Mouse (Mus musculus) limb, embryonic 11.5 days (tissue): ENCODE measurements around the gene Gabpb1. TPM values are rescaled to one million over a fixed set of nuclear protein-coding genes. Genes with fewer than 3 reads are reported as not detected.
"Not testable (repeated sequence)": the region's sequence is repeated elsewhere in the genome, so short reads cannot be mapped to it uniquely, and the experiment has no call there.

Source experiments
- ATAC-seq: fragments of 200-750 bp; cut with Nextera tagmentation; 2 replicates; pipeline ENCODE4 v1.8.0; 2017; ENCODE audit warnings: low read depth; ENCODE audit not compliant: insufficient number of reproducible peaks, low FRiP score, low TSS enrichment
- DNase-seq: peaks from one replicate; pipeline ENCODE4 v3.0.0-alpha.2; 2015; ENCODE audit warnings: low spot score
- H3K27ac ChIP-seq: fragments of 300-500 bp; sonication (generic); replicated peaks from 2 replicates; pipeline ENCODE4 v1.5.1; 2014; ENCODE audit warnings: low read depth, mild to moderate bottlenecking, low read length
- H3K27me3 ChIP-seq: fragments of 300-500 bp; sonication (generic); 2 replicates; pipeline ENCODE4 v1.6.1; 2014; ENCODE audit warnings: mild to moderate bottlenecking, low read length, mixed read lengths; ENCODE audit not compliant: control insufficient read depth, insufficient read depth
- H3K36me3 ChIP-seq: fragments of 300-500 bp; sonication (generic); 2 replicates; pipeline ENCODE4 v1.6.1; 2014; ENCODE audit warnings: mild to moderate bottlenecking, low read length, moderate library complexity, mixed read lengths; ENCODE audit not compliant: control insufficient read depth, insufficient read depth
- H3K4me1 ChIP-seq: fragments of 300-500 bp; sonication (generic); 2 replicates; pipeline ENCODE4 v1.6.1; 2014; ENCODE audit warnings: low read length, mixed read lengths; ENCODE audit not compliant: control insufficient read depth, insufficient read depth
- H3K4me2 ChIP-seq: fragments of 300-500 bp; sonication (generic); 2 replicates; pipeline ENCODE4 v1.6.1; 2014; ENCODE audit warnings: low read depth, mild to moderate bottlenecking, moderate library complexity; ENCODE audit not compliant: severe bottlenecking
- H3K4me3 ChIP-seq: fragments of 300-500 bp; sonication (generic); 2 replicates; pipeline ENCODE4 v1.5.1; 2014; ENCODE audit warnings: low read depth, low read length
- H3K9ac ChIP-seq: fragments of 300-500 bp; sonication (generic); 2 replicates; pipeline ENCODE4 v1.6.1; 2014; ENCODE audit warnings: mild to moderate bottlenecking, low read length
- H3K9me3 ChIP-seq: fragments of 300-500 bp; sonication (generic); 2 replicates; pipeline ENCODE4 v1.6.1; 2016; ENCODE audit warnings: low read length; ENCODE audit not compliant: control insufficient read depth
- WGBS: fragments of 180-500 bp; shearing (Covaris S2); extraction: QIAGEN DNeasy Blood & Tissue Kit; methylation state at CpG from one replicate; pipeline ENCODE4 v1.1.7; 2014; 5-methylcytosine and 5-hydroxymethylcytosine counted together
- polyA plus RNA-seq: library from polyadenylated mRNA; unstranded; fragments of >200 nt; fragmentation: Nextera tagmentation; extraction: Ambion mirVana; gene quantifications from 2 replicates; pipeline ENCODE4 v1.2.1, GENCODE M21; 2014

Gene Gabpb1
- polyA plus RNA-seq, 1 experiment from 2014 or later: 111 TPM

GRCm38 (mm10) chr2:126633165-126633564 lies 43.0 kb downstream of the Gabpb1 start:
- peaks cover 4% of the 10 kb centered on the region; the same call in 1 of the 2 replicates for H3K36me3 ChIP-seq

DNA sequence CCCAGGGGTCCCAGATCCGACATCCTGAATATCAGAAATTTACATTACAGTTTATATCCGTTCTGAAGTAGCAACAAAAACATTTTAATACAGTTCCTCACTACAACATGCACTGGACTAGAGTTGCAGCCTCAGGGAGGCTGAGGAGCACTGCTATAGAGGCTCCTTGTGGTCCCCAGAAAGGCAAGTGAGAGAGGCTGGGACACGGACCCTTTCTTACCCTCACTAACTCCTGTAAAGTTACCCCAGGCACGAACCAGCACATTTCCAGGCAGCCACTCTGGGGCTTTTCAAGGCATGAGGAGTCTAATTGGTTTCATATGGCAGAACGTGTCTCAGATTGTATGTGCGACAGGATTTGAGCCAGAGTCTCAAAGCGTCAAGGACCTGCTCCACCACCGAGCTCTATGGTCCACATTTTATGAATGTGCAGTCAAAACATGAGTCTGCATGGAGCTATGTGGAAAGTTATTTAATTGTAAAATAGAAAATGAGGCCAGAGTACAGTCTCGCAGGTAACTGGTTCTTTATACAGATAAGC lies 47.6 kb downstream of the Gabpb1 start:
- 32% methylated on average over 9 of the region's 9 CpGs for WGBS
- peak overlapping the region; percentile 70 for H3K27ac ChIP-seq

More at GRCm38 (mm10) chr2:126633165-126633564, 43.0 kb downstream of the Gabpb1 start:
- Histone ChIP-seq H3K4me3 (no peak overlapping the region), H3K9me3 (no peaks in the 10 kb centered on the region), H3K27me3 (no peaks in the 10 kb centered on the region), H3K4me1 (peaks cover 3% of the 10 kb centered on the region), H3K4me2 (no peak overlapping the region), H3K27ac (no peak overlapping the region), H3K9ac (no peak overlapping the region)
- no peak for DNase-seq
- 85% methylated on average over 2 of the region's 2 CpGs for WGBS
- no peak for ATAC-seq

DNA sequence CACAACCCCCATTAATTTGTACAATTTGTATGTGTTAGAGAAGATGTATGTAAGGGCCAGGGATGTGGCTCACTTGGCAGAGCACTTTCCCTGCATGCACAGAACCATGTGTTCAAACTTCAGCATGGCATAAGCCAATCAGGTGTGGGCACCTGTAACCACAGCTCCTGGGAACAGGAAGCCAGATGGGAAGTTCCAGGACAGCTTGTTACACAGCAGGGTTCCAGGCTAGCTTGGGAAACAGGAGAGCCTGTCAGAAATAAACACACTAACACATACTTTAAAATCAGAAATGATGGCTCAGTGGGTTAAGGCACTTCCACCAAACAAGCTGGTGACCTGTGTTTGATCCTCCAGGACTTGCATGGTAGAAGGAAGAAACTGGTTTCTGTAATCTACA lies 53.0 kb downstream of the Gabpb1 start:
- Histone ChIP-seq H3K4me1 (peaks cover 4% of the 10 kb centered on the region), H3K4me2 (no peak overlapping the region), H3K27ac (no peak overlapping the region), H3K9ac (no peak overlapping the region), H3K9me3 (no peaks in the 10 kb centered on the region), H3K36me3 (no peaks in the 10 kb centered on the region), H3K27me3 (no peaks in the 10 kb centered on the region), H3K4me3 (no peak overlapping the region)
- no peak for DNase-seq
- no peak for ATAC-seq

More for the DNA sequence above, 47.6 kb downstream of the Gabpb1 start:
- peak overlapping the region; percentile 5; the same call in 1 of the 2 replicates for H3K4me2 ChIP-seq
- H3K9ac ChIP-seq: no peak overlapping the region
- H3K36me3 ChIP-seq: peaks cover 2% of the 10 kb centered on the region; the same call in 1 of the 2 replicates
- no peaks in the 10 kb centered on the region for H3K9me3 ChIP-seq
- ATAC-seq (peak; percentile 82), DNase-seq (peak; percentile 76)
- no peaks in the 10 kb centered on the region for H3K27me3 ChIP-seq
- H3K4me3 ChIP-seq: no peak overlapping the region
- H3K4me1 ChIP-seq: peaks cover 8% of the 10 kb centered on the region

DNA sequence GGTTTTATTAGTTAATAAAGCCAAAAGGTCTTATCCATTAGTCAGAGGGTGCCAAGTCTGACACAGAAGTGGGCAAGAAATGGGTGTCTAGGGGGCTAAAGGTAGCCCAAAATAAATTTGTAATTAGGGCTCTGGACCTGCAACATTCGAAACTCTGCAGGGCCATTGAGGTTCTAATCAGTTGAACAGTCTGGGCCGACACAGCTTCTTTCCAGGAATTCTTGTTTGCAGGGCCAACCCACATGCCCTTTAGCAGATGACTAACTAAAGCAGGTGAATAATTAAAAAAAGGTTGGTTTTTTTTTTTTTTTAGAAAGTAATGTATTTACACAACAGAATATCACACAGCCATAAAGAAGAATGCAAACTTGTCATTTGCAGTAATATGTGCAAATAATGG lies 53.7 kb downstream of the Gabpb1 start:
- H3K36me3 ChIP-seq: no peaks in the 10 kb centered on the region
- ATAC-seq: no peak
- H3K4me2 ChIP-seq: no peak overlapping the region
- no peaks in the 10 kb centered on the region for H3K4me1 ChIP-seq
- no peak overlapping the region for H3K4me3 ChIP-seq
- no peak overlapping the region for H3K9ac ChIP-seq
- 78% methylated on average over 2 of the region's 2 CpGs for WGBS
- no peaks in the 10 kb centered on the region for H3K27me3 ChIP-seq
- H3K27ac ChIP-seq: no peak overlapping the region
- H3K9me3 ChIP-seq: no peaks in the 10 kb centered on the region
- no peak for DNase-seq

DNA sequence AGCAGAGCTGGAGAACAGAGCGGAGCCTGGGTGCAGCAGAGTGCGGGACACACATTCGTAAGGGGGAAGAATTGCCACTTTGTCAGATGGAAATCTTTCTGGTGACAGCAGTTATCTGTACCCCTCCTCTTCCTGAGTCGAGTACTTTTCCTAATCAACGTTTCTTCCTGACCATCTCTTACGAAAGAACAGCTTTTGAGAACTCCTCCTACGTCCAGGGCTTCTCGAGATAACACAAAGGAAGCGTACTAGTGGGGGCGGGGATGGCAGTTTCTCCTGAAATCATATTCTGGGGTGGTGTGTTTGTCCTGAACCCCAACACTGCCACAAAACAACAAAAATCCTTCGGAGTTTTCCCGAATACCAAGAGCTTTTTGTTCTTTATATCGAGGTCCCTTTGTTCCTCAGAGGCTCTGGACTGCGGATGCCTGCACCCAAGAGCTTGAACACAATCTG lies 56.9 kb downstream of the Gabpb1 start, which contains the start of gene Hdc:
Gene Hdc, minus strand, starts transcription at position 51 of the 456 bp plus-strand sequence.
- Histone ChIP-seq H3K36me3 (no peaks in the 10 kb centered on the region), H3K9ac (no peak within 1 kb of the TSS), H3K4me2 (no peak within 1 kb of the TSS), H3K9me3 (no peaks in the 10 kb centered on the region), H3K4me3 (no peak within 1 kb of the TSS), H3K27ac (no peak within 1 kb of the TSS), H3K27me3 (no peaks in the 10 kb centered on the region), H3K4me1 (no peaks in the 10 kb centered on the region)
- no peak for ATAC-seq
- DNase-seq: no peak
- 86% methylated on average over 14 of the region's 14 CpGs for WGBS

DNA sequence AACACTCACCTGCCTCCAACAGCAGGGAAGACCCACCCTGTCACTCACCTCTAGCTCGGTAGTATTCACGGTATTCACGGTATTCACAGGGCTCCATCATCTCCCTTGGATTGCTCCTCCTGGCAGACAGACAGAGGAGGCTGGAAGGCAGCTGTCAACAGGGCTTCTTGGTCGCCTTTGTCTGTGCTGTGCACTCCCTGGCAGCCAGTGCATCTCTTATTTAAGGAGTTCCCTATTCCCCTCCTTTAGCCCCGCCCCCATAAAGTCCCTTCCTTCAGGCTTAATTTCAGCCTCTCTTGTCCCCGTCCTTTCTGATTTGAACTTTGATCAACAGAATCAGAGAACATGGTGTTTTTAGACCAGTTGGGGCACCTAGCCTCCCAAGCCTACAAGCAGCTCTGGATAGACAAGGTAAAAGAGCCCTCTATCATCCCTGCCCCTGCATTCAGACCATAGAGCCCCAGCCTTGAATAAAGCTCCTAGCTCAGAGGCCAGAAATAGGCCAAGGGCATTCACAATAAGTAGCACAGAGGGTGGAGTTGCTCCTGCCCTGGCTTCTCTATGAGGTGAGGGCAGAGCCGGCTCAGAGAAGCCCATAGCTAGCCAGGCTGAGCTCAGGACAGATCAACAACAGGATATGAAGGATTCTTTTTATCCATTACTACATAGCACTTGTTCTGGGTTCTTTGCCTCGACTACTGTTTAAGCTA lies 57.5 kb downstream of the Gabpb1 start:
- H3K9me3 ChIP-seq: no peaks in the 10 kb centered on the region
- H3K4me1 ChIP-seq: no peaks in the 10 kb centered on the region
- H3K4me3 ChIP-seq: no peak overlapping the region
- no peak overlapping the region for H3K27ac ChIP-seq
- DNase-seq: no peak
- no peak overlapping the region for H3K9ac ChIP-seq
- no peak for ATAC-seq
- no peaks in the 10 kb centered on the region for H3K36me3 ChIP-seq
- WGBS: 42% methylated on average over 8 of the region's 8 CpGs
- no peaks in the 10 kb centered on the region for H3K27me3 ChIP-seq
- H3K4me2 ChIP-seq: no peak overlapping the region

GRCm38 (mm10) chr2:126615355-126615754 lies 60.8 kb downstream of the Gabpb1 start:
- Histone ChIP-seq H3K4me1 (no peaks in the 10 kb centered on the region), H3K4me3 (no peak overlapping the region), H3K9me3 (no peaks in the 10 kb centered on the region), H3K9ac (no peak overlapping the region), H3K27me3 (no peaks in the 10 kb centered on the region), H3K36me3 (no peaks in the 10 kb centered on the region), H3K4me2 (no peak overlapping the region), H3K27ac (no peak overlapping the region)
- no peak for DNase-seq
- WGBS: 94% methylated on average over 3 of the region's 3 CpGs
- no peak for ATAC-seq

- not testable (repeated sequence) for H3K4me3 ChIP-seq, H3K9me3 ChIP-seq, H3K36me3 ChIP-seq, DNase-seq, H3K27ac ChIP-seq, H3K4me2 ChIP-seq, H3K27me3 ChIP-seq, ATAC-seq, H3K4me1 ChIP-seq, H3K9ac ChIP-seq
- WGBS: 78% methylated on average over 12 of the region's 12 CpGs
Observed at GRCm38 (mm10) chr2:126609600-126609999, 66.5 kb downstream of the Gabpb1 start.
